8 mouse cellular contexts compared by ENCODE assay signal in the genomic region with DNA sequence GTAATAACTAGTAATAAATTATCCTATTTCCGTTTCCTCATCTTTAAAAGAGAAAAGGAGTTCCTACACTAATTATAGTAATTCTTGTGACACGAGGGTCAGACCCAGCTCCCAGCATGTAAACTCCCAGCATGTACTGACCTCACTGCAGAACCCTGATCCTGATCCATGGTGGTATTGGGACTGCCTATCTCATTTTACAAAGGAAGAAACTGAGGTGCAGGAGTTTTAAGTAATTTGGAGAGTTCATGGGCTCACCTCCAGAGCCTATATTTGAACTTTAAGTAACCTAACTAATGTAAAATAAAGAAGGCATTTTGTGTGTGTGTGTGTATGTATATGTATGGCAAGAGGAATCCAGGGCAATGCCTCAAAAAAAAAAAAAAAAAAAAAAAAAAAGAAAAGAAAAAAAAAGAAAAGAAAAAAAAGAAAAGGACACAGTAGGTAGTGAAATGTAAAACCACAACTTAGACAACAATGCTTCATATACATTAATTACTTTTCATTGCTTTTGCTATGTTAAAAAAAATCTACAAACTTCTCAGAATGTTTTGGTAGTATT. TPM values are rescaled to one million over a fixed set of nuclear protein-coding genes. Genes with fewer than 3 reads are reported as not detected.
DNase-seq lines count a peak whose midpoint lies in the region; ATAC-seq and TF ChIP-seq lines count a peak whose summit lies in the region.

No protein-coding gene starts in this region.

- H3K27me3 ChIP-seq in kidney, postnatal 0 days (ENCODE audit: insufficient read depth, low read length): no peaks in the 10 kb centered on the region
- H3K27me3 ChIP-seq in intestine, embryonic 14.5 days (replicated peaks; ENCODE audit: control insufficient read depth, insufficient read depth, low read length): no peaks in the 10 kb centered on the region
- H3K27me3 ChIP-seq in midbrain, postnatal 0 days (ENCODE audit: insufficient read depth, low read length): no peaks in the 10 kb centered on the region

- peak overlapping the region; percentile 75 for H3K4me2 ChIP-seq in kidney, postnatal 0 days (ENCODE audit: low read length)
- H3K4me2 ChIP-seq in intestine, embryonic 14.5 days (ENCODE audit: low read length): peak overlapping the region; percentile 74
- H3K4me2 ChIP-seq in midbrain, postnatal 0 days (ENCODE audit: low read depth, low read length, poor library complexity, severe bottlenecking): peak overlapping the region; percentile 63

- no peak for ATAC-seq in kidney, postnatal 0 days (replicated peaks; ENCODE audit: low FRiP score, low read depth)
- no peak for ATAC-seq in intestine, embryonic 14.5 days (replicated peaks; ENCODE audit: low FRiP score, low TSS enrichment, low read depth)
- ATAC-seq in midbrain, postnatal 0 days (ENCODE audit: low FRiP score): no peak

- peak overlapping the region; percentile 99 for H3K9ac ChIP-seq in kidney, postnatal 0 days (ENCODE audit: low read depth, low read length)
- H3K9ac ChIP-seq in intestine, embryonic 14.5 days (ENCODE audit: low read length): peak overlapping the region; percentile 100
- H3K9ac ChIP-seq in midbrain, postnatal 0 days (replicated peaks; ENCODE audit: low read length, poor library complexity, severe bottlenecking): peak overlapping the region; percentile 91

- H3K36me3 ChIP-seq in kidney, postnatal 0 days (ENCODE audit: insufficient read depth, low read length): no peaks in the 10 kb centered on the region
- no peaks in the 10 kb centered on the region for H3K36me3 ChIP-seq in intestine, embryonic 14.5 days (ENCODE audit: control insufficient read depth, insufficient read depth, low read length)
- H3K36me3 ChIP-seq in midbrain, postnatal 0 days (ENCODE audit: insufficient read depth, low read length): no peaks in the 10 kb centered on the region

- no peak for DNase-seq in kidney, postnatal 0 days (ENCODE audit: low spot score)
- DNase-seq in kidney, adult 9 months: no peak
- peak; percentile 9 for DNase-seq in embryo, embryonic 11.5 days (ENCODE audit: low read depth, low spot score)
- DNase-seq in intestine, embryonic 14.5 days (ENCODE audit: low spot score): no peak
- no peak for DNase-seq in midbrain, postnatal 0 days (ENCODE audit: low spot score)
- DNase-seq in urinary bladder, postnatal 36 days (ENCODE audit: low spot score in 2 of 2): no peak
- DNase-seq in cerebellum, postnatal 25 days: no peak
- no peak for DNase-seq in kidney, postnatal 25 days

- no peak for TF ChIP-seq CTCF in kidney, postnatal 0 days (IDR thresholded peaks at IDR 0.05; ENCODE audit: low read depth)
- TF ChIP-seq CTCF in midbrain, postnatal 0 days (IDR thresholded peaks at IDR 0.05): no peak

- peak overlapping the region; percentile 92 for H3K4me3 ChIP-seq in kidney, postnatal 0 days (replicated peaks; ENCODE audit: low read depth, low read length)
- peak overlapping the region; percentile 86 for H3K4me3 ChIP-seq in intestine, embryonic 14.5 days (ENCODE audit: low read depth, low read length)
- peak overlapping the region; percentile 80 for H3K4me3 ChIP-seq in midbrain, postnatal 0 days (ENCODE audit: low read depth, low read length)

- 0% methylated on average over 2 of the region's 2 CpGs for WGBS in kidney, postnatal 0 days
- WGBS in intestine, embryonic 14.5 days: 0% methylated on average over 2 of the region's 2 CpGs
- WGBS in midbrain, postnatal 0 days: 2% methylated on average over 2 of the region's 2 CpGs

- peaks cover 7% of the 10 kb centered on the region for H3K4me1 ChIP-seq in kidney, postnatal 0 days (replicated peaks; ENCODE audit: insufficient read depth, low read length)
- peaks cover 14% of the 10 kb centered on the region; the same call in 1 of the 2 replicates for H3K4me1 ChIP-seq in intestine, embryonic 14.5 days (replicated peaks; ENCODE audit: control insufficient read depth, insufficient read depth, low read length)
- H3K4me1 ChIP-seq in midbrain, postnatal 0 days (ENCODE audit: insufficient read depth, low read length): peaks cover 5% of the 10 kb centered on the region

- no peaks in the 10 kb centered on the region for H3K9me3 ChIP-seq in kidney, postnatal 0 days (replicated peaks; ENCODE audit: low read length)
- H3K9me3 ChIP-seq in intestine, embryonic 14.5 days (ENCODE audit: control insufficient read depth, low read length): no peaks in the 10 kb centered on the region
- no peaks in the 10 kb centered on the region for H3K9me3 ChIP-seq in midbrain, postnatal 0 days (ENCODE audit: low read length)

- H3K27ac ChIP-seq in kidney, postnatal 0 days: peak overlapping the region; percentile 99
- peak overlapping the region; percentile 99 for H3K27ac ChIP-seq in intestine, embryonic 14.5 days (ENCODE audit: low read depth)
- peak overlapping the region; percentile 99 for H3K27ac ChIP-seq in midbrain, postnatal 0 days (ENCODE audit: low read depth, low read length)

RNA-seq across cellular contexts. Expression of gene Itgb1, which starts 1.1 kb away (rescaled TPM):
- 302 and 312 TPM in 2 replicates for polyA plus RNA-seq in kidney, postnatal 0 days (2015; fragmentation: Nextera tagmentation; extraction: Ambion mirVana)
- polyA plus RNA-seq in intestine, embryonic 14.5 days (2014; fragmentation: Nextera tagmentation; extraction: Ambion mirVana): 306 and 329 TPM in 2 replicates
- total RNA-seq in midbrain, postnatal 0 days (2014; rRNA removed): 56.1 and 71.8 TPM in 2 replicates
- 57.6 and 59.7 TPM in 2 replicates for polyA plus RNA-seq in midbrain, postnatal 0 days (2015; fragmentation: Nextera tagmentation; extraction: Ambion mirVana)
